Mouse (Mus musculus) adrenal gland, postnatal 36 days (tissue): ENCODE data around the gene Ifi35. TPM values are rescaled to one million over a fixed set of nuclear protein-coding genes. Genes with fewer than 3 reads are reported as not detected.
"Not testable (repeated sequence)": the region's sequence is repeated elsewhere in the genome, so short reads cannot be mapped to it uniquely, and the experiment has no call there.

Source experiments
- DNase-seq, 2 experiments: peaks; one replicate each; pipeline ENCODE4 v3.0.0; 2021; ENCODE audit warnings: mixed read lengths in 1 of 2
- long read RNA-seq, 2 experiments: library from polyadenylated mRNA; stranded (forward); transcript quantifications; one replicate each; pipeline ENCODE4 v2.0.0; 2021; ENCODE audit warnings: borderline sequencing depth in 2 of 2
- total RNA-seq, 2 experiments: library from RNA; stranded (reverse); gene quantifications; 2 replicates each; pipeline ENCODE4 v1.2.3; 2021

The Ifi35 gene
- total RNA-seq, result 10 to 100 TPM; 39.1 to 41.8 TPM
- long read RNA-seq, experiment 1, transcript Ifi35-201 (7 exons, 1,362 nt), result major isoform, 53 of 63 reads
- long read RNA-seq, experiment 1, partial matches to known transcripts, result 8 of 63 reads
- long read RNA-seq, experiment 1, other reads (novel, unspliced or antisense), result 2 of 63 reads
- long read RNA-seq, experiment 2, transcript Ifi35-201 (7 exons, 1,362 nt), result major isoform, 20 of 26 reads
- long read RNA-seq, experiment 2, partial matches to known transcripts, result 2 of 26 reads
- long read RNA-seq, experiment 2, other reads (novel, unspliced or antisense), result 4 of 26 reads

GRCm38 (mm10) chr11:101448274-101448746 lies at the start of gene Ifi35:
Gene Ifi35 (plus strand): TSS chr11:101448407.
- peak; percentile 87 to 92 for DNase-seq

- no peak for DNase-seq
Measured at GRCm38 (mm10) chr11:101415306-101415705, 32.9 kb upstream of the Ifi35 start.

- peak in 1 of 2 experiments; percentile 38 for DNase-seq
Measured at GRCm38 (mm10) chr11:101416433-101417100, 31.6 kb upstream of the Ifi35 start.

DNA sequence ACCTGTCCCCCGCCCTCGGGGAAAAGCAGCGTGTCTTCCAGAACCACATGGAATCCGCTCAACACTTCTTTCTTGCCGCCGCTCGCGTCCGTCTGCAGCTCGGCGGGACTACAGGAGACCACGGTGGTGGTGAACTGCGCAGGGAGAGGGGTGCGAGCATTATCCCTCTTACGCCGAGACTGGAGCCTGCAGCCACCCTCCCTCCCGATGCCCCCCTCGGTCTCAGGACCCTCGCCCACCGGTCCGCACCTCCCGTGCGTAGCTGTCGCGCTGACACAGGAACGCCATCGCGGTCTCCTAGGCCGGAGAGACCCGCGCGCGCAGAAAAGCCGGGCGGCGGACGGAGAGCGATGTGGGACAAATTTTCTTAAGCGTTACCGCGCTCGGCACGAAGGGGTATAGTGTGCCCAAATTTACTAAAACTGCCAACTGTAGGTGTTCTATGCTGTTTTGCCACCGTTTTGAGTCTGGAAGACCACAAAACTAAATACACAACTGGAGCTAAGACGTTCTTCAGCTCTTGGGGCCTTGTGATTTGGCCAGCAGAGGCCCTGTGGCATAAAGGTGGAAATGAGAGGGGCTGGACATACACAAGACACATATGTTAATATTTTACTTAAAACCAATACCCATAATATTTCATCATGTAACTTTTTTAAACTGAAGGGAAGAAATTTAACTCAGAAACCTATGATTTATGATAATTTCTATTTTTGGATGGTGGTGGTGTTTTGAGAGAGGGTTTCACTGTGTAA lies 30.9 kb upstream of the Ifi35 start, which contains the start of gene Aarsd1:
Gene Aarsd1, minus strand, starts transcription at position 515 of the 755 bp plus-strand sequence.
- peak; percentile 92 to 94 for DNase-seq

DNA sequence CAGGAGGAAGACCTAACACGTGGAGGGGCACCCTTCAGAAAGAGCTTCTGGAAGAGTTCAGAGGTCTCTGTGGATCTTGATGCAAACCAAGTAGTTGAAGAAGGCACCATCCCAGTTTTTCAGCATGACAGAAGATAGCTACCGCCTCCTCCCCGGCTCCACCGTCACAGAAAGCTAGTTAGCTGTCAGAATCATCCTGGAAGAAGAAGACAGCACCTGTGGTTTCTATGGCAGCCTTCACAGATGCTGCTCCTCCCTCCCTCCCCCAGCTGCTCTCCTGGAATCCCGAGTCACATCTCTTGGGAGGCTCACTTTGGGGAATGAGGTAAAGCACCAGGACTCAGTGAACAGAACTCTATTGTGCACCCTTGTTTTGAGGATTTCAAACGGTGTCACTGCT lies 29.2 kb upstream of the Ifi35 start:
- DNase-seq, result no peak

GRCm38 (mm10) chr11:101419610-101420009 lies 28.6 kb upstream of the Ifi35 start:
- no peak for DNase-seq

GRCm38 (mm10) chr11:101420148-101420547 lies 28.1 kb upstream of the Ifi35 start:
- DNase-seq, result no peak

DNA sequence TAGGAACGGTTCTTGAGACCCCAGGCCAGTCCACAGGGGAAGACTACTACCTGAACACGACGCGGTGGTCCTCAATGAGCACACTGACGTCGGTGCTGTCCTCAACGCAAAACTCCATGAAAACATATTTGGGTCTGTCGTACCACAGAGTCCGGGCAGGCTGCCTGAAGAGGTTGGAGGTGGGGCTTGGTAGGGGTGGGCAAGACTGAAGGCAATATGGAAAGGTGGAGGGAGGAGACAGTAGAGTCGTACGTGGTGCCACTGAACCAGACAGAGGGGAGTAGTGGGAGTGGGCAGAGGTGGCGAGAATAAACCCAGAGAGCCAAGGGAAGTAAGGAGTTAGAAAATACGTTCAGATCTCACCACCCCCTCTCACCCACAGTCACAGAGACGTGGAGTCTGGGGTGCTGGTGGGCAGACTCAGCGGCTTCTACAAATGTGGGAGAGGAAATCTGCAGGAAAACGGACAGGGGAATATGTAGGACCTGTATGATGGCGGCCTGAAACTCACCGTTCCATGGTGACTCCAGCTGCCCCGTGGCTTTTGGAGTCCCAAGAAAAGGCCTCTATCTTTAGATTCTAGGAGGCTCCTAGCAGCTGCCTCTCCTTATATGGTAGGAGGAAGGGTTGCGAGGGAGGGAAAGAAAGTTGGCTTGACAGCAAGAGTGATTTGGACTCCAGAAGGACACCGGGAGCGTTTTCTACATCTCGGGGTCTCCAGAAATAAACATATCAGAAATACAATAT lies 23.9 kb upstream of the Ifi35 start, which contains the start of gene Gm27029:
Gene Gm27029, minus strand, starts transcription at position 692 of the 747 bp plus-strand sequence.
- peak; percentile 24 to 48 for DNase-seq

GRCm38 (mm10) chr11:101424925-101425813 lies 23.0 kb upstream of the Ifi35 start, which contains the start of the genes Rundc1 and Ptges3l:
Gene Rundc1 (plus strand): TSS chr11:101425085.
Gene Ptges3l (minus strand): TSS chr11:101425333.
- DNase-seq, result peak; percentile 99 to 100

DNA sequence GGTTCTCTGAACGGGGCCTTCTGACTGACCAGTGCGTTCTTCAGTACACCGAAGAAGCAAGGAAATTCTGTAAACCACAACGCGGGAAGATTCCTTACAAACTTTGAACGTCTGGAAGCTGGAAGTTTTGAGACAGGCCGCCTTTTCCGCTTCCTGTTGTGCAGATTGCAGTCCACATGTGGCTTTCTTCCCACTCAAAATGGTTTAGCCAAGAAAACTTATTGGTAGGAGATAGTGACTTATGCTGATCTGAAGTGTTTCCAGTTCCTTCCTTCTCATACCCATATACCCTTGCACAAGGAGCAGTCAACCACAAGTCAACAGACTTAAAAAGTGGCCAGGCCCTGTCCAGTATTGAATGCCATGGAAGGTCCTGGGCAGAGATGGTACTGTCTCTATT lies 22.0 kb upstream of the Ifi35 start:
- no peak for DNase-seq

DNA sequence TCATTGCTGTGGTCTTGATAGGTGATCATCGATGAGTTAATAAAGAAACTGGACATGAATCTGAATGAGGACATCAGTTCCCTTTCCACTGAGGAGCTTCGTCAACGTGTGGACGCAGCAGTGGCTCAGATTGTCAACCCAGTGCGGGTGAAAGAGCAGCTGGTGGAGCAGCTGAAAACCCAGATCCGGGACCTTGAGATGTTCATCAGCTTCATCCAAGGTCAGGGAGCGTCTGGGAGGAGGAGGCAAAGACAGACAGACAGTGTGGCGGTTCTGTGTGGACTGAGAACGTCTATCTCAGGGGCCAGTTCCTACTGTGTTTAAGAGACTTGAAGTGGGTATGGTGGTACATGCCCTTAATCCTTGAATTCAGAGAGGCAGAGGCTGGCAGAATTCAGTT lies 16.9 kb upstream of the Ifi35 start:
- DNase-seq, result peak in 1 of 2 experiments; percentile 47

GRCm38 (mm10) chr11:101433396-101433795 lies 14.8 kb upstream of the Ifi35 start:
- DNase-seq, result peak; percentile 51 to 54

DNA sequence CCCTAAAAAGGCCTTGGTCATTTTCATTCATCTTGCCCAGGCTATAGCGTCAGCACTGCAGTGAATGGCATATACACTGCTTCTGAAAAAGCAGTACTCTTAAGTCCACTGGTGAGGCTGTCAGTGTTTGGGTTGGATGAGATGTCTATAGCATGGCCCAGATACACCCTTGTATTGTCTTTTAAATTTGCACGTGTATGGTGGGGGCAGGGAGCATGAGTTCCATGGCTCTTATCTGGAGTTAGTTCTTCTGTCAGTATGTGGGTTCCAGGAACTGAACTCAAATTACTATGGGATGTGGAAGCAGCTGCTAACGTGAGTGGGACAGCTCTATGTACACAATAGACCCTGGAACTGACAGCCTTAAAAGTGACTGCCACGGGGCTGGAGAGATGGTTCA lies 12.4 kb upstream of the Ifi35 start:
- no peak for DNase-seq

DNA sequence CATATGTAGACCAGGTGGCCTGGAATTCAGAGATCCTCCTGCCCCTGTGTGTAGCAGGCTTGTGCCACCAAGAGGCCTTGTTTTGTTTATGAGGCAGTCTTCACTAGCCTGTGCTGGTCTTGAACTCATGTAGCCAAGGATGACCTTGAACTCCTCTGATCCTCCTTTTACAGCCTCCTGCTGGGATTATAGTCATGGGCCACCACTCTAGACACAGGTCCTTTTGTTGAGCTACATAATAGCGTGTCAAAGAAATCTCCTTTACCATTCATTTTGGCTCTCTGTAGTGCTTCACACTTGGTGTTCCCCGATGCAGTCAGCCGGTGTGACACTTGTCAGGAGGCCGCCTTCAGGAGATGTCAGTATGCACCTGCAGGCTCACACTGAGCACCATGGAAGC lies 11.3 kb upstream of the Ifi35 start:
- no peak for DNase-seq

- DNase-seq, result not testable (repeated sequence)
Measured at GRCm38 (mm10) chr11:101438006-101438405, 10.2 kb upstream of the Ifi35 start.

GRCm38 (mm10) chr11:101441450-101442126 lies 6.6 kb upstream of the Ifi35 start:
- not testable (repeated sequence) for DNase-seq

DNA sequence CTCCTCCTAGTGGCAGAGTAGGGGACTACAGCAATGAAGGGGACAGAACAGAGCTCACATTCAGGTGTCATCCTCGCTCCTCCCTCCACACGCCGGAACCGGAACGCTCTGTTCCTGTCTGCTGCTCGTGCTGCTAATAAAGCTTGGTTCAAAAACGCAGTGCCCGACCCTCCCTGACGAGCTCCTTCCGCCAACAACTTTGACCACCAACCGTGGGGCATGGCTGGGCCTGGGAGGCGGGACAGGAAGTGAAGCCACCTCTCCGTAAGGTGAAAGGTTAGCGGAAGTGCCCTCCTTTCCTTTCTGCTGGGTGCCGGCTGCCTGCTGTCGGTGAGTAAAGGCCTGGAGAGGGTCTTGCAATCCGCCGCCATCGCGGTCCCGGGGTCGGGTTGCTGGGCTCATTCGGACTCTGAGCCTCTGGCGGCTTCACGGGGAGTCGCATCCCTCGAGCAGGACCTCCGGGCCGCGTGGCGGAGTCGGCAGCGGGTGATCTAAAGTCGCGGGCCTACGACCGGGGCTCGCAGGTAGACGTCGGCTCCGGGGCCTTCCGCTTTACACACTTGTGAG lies 6.0 kb upstream of the Ifi35 start, which contains the start of gene Rpl27:
Gene Rpl27, plus strand, starts transcription at position 172 of the 567 bp plus-strand sequence.
- peak; percentile 96 to 97 for DNase-seq

DNA sequence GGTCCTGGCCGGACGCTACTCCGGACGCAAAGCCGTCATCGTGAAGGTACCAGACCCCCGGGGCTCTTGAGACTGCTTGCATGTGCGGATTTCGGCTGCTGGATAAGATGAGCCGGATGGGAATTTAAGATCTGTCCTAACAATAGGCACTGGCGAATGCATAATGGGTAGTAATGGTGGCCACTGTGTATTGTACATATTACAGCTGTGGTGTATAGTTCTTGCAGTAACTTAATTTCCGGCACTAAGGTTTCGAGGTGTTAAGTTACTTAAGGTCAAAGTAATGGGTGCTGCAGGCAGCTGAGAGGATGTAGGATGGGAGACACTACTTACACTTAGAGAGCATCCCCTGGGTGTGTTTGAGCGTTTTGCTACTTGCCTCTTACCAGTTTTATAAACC lies 5.4 kb upstream of the Ifi35 start:
- no peak for DNase-seq

- no peak for DNase-seq
Measured at GRCm38 (mm10) chr11:101446319-101446718, 1.9 kb upstream of the Ifi35 start.
